Mouse (Mus musculus) thymus, postnatal 25 days (tissue): Measurements from ENCODE around the gene Klhdc7b.
"Not testable (repeated sequence)": the region's sequence is repeated elsewhere in the genome, so short reads cannot be mapped to it uniquely, and the experiment has no call there.

ENCODE experiments used
- DNase-seq: peaks from one replicate; pipeline ENCODE4 v3.0.0; 2022

Gene Klhdc7b

DNA sequence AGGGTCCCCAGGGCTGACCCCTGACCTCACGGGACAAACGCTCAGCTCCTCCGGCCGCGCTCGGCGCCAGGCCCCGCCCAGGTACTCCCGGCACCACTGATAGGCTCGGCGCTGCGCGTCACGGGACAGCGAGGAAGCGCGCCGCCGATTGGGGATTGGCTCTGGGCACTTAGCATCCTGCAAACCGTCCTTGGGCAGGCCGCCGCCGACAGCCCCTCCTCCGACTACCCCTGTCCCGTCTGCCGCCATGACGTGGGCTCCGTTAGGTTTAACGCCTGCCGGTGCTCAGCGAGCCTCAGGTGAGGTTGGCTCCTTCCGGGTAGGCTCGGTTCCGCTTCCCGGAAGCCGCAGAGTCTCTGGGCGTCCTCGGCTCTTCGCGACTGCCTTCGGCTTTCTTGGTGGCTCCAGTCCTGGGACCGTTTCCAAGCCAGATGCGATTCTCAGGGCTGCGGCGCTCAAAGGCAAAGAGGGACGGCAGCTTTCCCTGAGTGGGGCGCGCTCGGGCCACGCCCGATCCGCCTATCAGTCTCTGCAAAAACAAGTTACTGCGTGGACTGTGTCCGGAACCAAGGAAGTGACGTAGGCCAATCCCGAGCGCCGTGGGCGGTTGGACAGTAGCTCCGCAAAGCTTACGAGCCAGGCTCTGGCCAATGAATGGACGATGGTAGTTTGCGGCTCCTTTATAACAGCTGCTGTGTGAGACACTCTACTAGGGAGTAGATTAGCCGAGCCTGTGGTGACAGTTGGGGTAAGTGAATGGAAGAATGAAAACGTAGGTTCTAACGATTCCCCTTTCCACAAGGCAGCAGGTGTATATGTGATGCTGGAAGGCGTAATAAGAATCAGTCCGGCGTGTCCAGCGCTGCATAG, 44.9 kb downstream of the Klhdc7b start, which contains the start of the genes C730034F03Rik, Gm44502 and Chkb:
C730034F03Rik (plus strand) TSS at position 238 of the 870 bp plus-strand sequence.
Gm44502 (minus strand) TSS at position 345 of the 870 bp plus-strand sequence.
Chkb (minus strand) TSS at position 557 of the 870 bp plus-strand sequence.
- peak; percentile 91 for DNase-seq

DNA sequence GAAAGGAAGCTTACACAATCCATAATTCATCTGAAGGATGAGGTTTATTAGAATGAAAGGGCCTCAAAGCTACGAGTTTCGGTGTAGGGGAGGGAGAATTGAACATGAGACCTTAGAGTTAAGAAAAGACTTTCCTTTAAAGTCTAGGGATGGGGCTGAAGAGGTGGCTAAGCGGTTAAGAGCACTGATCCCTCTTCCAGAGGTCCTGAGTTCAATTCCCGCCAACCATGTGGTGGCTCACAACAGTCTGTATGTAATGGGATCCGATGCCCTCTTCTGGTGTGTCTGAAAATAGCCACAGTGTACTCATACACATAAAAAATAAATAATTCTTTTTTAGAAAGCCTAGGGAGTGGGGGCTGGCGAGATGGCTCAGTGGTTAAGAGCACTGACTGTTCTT, 45.6 kb downstream of the Klhdc7b start:
- no peak for DNase-seq

DNA sequence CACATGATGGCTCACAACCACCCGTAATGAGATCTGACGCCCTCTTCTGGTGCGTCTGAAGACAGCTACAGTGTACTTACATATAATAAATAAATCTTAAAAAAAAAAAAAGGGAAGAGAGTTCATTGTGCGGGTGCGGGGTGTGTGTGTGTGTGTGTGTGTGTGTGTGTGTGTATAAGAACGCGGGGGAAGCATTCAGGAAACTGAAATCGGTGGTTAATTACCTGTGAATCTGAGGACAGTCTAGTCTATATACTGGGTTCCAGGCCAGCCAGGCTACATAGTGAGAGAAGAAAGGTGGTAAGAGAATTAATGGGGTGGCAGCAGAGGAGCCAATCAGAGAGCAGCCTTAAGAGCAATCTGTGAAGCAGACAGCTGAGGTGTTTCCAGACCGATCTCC, 46.1 kb downstream of the Klhdc7b start:
- DNase-seq: not testable (repeated sequence)

DNA sequence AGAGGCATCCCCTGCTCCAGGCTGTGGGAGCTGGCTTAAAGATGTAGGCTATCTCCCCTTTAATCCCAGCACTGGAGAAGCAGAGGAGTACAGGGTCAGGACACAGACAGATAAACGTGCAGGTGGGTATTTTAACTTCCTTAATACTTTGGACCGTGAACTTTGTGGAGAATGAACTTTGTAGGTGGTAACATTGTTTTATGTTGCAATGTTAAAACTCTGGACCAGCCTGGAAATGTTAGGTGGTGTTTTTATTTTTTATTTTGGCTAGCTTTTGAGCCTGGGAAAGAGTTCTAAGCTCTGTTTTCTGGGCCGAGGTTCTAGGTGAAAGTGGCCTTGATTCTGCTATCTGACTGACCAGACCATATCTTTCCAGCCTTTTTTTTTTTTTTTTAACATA, 46.6 kb downstream of the Klhdc7b start:
- no peak for DNase-seq

DNA sequence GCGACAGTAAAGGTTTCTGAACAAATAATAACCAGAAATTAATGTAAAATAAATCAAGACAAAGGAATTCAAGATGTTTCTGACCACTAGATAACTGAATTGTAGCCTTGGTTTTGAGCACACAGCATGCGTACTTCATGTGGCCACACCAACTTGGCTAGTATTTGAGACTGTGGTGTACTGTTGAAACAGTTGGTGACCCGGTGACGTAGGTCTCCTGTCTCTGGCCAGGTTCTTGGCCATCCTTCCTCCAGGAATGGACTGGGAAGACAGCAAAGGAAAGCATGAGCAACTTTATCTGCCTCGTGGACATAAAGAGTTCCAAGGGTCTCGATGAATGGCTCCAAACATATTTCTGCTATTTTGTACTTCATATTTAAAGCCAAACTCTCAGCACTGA, 47.1 kb downstream of the Klhdc7b start:
- no peak for DNase-seq

DNA sequence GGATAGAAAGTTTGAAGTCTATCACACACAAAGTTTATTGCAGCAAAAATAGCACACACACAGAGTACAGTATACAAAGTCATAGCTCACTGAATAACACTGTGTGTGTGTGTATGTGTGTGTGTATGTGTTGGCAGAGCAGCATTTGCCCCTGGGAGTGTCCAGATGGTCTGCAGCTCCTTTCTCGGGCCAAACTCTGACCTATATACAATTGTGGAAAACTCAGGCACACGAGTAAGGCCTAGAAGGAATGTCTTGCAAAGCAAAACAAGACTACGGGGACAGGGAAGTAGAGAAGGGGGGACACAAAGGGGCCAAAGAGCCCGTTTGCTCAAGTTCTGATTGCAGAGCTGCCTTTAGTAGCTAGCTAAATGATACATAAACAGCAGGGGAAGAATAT, 48.2 kb downstream of the Klhdc7b start:
- no peak for DNase-seq

DNA sequence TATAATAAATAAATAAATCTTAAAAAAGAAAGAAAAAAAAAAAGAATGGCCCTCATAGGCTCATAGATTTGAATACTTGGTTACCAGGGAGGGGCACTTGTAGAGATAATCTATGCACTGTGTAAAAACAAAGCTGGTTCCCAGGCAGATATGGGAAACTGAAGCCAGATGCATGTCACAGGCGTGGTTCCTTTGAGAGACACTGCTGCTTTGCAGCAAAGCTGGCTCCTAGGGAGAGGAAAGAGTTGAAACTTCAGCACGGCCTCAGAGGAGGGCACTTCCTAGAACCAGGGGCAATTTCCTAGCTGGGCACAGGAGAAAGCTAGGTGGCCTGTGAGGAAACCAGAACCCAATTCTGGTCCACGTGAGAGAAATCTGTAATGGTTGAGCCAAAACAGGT, 49.4 kb downstream of the Klhdc7b start:
- no peak for DNase-seq

DNA sequence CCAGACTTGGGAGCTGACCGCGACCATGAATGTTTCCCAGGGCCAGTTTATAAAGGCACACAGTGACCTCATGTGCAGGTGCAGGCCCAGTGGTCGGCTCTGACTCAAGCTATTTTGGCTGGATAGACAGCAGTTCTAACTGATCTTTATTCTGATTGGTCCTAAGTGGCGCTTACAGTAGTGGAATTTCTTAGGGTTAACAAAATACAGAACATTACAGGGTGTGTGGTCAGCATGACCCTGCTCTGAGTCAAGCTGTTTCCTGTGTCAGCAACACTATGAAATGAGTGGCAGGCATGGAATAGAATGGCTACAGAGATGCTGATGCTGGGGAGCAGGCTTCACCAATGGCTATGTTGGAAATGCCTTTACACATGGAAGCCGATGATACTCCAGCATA, 51.2 kb downstream of the Klhdc7b start:
- DNase-seq: no peak
